Mouse (Mus musculus) T-helper 1 cell (primary cell): ENCODE measurements at regions not wholly inside any gene's neighbourhood (a gene's known extent, or its start where the extent isn't known, plus 50 kb on each side); places are given as distances from the start of the nearest gene placed in this dataset.

Source experiments
- in situ Hi-C: fragments of 300-600 bp; cut with MboI, MseI; formaldehyde crosslinking; loops from one replicate; pipeline ENCODE4 v1.15.1; 2025; ENCODE audit warnings: high pct_unique_total_duplicates

GRCm38 (mm10) chr3:73934491-73934890, 226.3 kb upstream of the Bche start:
- in situ Hi-C loops = loop anchor here (5.0 to 25.0 kb wide), 2 partner anchors 78 to 1747 kb away; no protein-coding TSS in a partner anchor

GRCm38 (mm10) chr3:73932185-73932584, 224.0 kb upstream of the Bche start:
- in situ Hi-C loops = loop anchor here (5.0 to 25.0 kb wide), 2 partner anchors 80 to 1745 kb away; no protein-coding TSS in a partner anchor
